Mouse (Mus musculus): ENCODE data around the gene Mt3.
"Not testable (repeated sequence)": the region's sequence is repeated elsewhere in the genome, so short reads cannot be mapped to it uniquely, and the experiment has no call there.

Gene Mt3

GRCm38 (mm10) chr8:94152513-94153300 lies at the start of gene Mt3:
TSS of gene Mt3 (plus strand) at chr8:94152607.
- DNase-seq (ENCODE audit: low spot score in 2 of 2) = peak in 1 of 2 experiments; percentile 17

GRCm38 (mm10) chr8:94104146-94104545 lies 48.3 kb upstream of the Mt3 start:
- no peak for DNase-seq (ENCODE audit: low spot score in 2 of 2)

GRCm38 (mm10) chr8:94107871-94108270 lies 44.5 kb upstream of the Mt3 start:
- DNase-seq (ENCODE audit: low spot score in 2 of 2) = no peak

- DNase-seq (ENCODE audit: low spot score in 2 of 2) = no peak
These were observed 43.0 kb upstream of the Mt3 start for GRCm38 (mm10) chr8:94109396-94109795.

GRCm38 (mm10) chr8:94109835-94110234 lies 42.6 kb upstream of the Mt3 start:
- no peak for DNase-seq (ENCODE audit: low spot score in 2 of 2)

- no peak for DNase-seq (ENCODE audit: low spot score in 2 of 2)
These were observed 41.8 kb upstream of the Mt3 start for GRCm38 (mm10) chr8:94110526-94111177.

GRCm38 (mm10) chr8:94113435-94113834 lies 39.0 kb upstream of the Mt3 start:
- no peak for DNase-seq (ENCODE audit: low spot score in 2 of 2)

GRCm38 (mm10) chr8:94113972-94114371 lies 38.4 kb upstream of the Mt3 start:
- no peak for DNase-seq (ENCODE audit: low spot score in 2 of 2)

GRCm38 (mm10) chr8:94118776-94119430 lies 33.5 kb upstream of the Mt3 start:
- DNase-seq (ENCODE audit: low spot score in 2 of 2) = no peak

- DNase-seq (ENCODE audit: low spot score in 2 of 2) = no peak
These were observed 30.8 kb upstream of the Mt3 start for GRCm38 (mm10) chr8:94121625-94122024.

- DNase-seq (ENCODE audit: low spot score in 2 of 2) = no peak
These were observed 29.5 kb upstream of the Mt3 start for GRCm38 (mm10) chr8:94122711-94123468.

GRCm38 (mm10) chr8:94127711-94128110 lies 24.7 kb upstream of the Mt3 start:
- no peak for DNase-seq (ENCODE audit: low spot score in 2 of 2)

- DNase-seq (ENCODE audit: low spot score in 2 of 2) = no peak
These were observed 23.1 kb upstream of the Mt3 start for GRCm38 (mm10) chr8:94129133-94129789.

- DNase-seq (ENCODE audit: low spot score in 2 of 2) = no peak
These were observed 22.3 kb upstream of the Mt3 start for GRCm38 (mm10) chr8:94130126-94130525.

- DNase-seq (ENCODE audit: low spot score in 2 of 2) = no peak
These were observed 20.3 kb upstream of the Mt3 start for GRCm38 (mm10) chr8:94132096-94132495.

- DNase-seq (ENCODE audit: low spot score in 2 of 2) = not testable (repeated sequence)
These were observed 17.8 kb upstream of the Mt3 start for GRCm38 (mm10) chr8:94134601-94135000.

- no peak for DNase-seq (ENCODE audit: low spot score in 2 of 2)
These were observed 16.9 kb upstream of the Mt3 start for GRCm38 (mm10) chr8:94135556-94135955.

GRCm38 (mm10) chr8:94136192-94136591 lies 16.2 kb upstream of the Mt3 start:
- DNase-seq (ENCODE audit: low spot score in 2 of 2) = no peak

- DNase-seq (ENCODE audit: low spot score in 2 of 2) = no peak
These were observed 15.5 kb upstream of the Mt3 start, which contains the start of gene Mt4 for GRCm38 (mm10) chr8:94136933-94137332. TSS of gene Mt4 (plus strand) at chr8:94137197.

GRCm38 (mm10) chr8:94140266-94140795 lies 12.1 kb upstream of the Mt3 start:
- DNase-seq (ENCODE audit: low spot score in 2 of 2) = no peak

- DNase-seq (ENCODE audit: low spot score in 2 of 2) = no peak
These were observed 4.2 kb upstream of the Mt3 start for GRCm38 (mm10) chr8:94148236-94148635.

Measured in thymus, postnatal 10 days (tissue).